ENCODE assay signal across 11 mouse cellular contexts in the genomic region with DNA sequence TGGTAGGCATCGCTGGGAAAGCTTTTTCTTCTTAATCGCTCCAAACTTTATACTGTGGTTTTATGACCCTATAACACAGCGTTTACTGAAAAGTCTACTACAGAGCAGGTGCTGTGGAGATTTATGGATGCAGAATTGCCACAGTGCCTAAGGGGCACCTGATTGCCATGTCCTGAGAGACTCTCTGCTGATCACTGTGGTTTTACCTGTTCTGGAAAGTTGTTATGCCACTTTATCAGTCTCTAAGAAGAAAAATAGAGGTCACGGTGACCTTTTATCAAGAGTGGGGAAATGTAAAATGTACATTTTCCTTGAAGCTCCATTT.
DNase-seq lines count a peak whose midpoint lies in the region; ATAC-seq and TF ChIP-seq lines count a peak whose summit lies in the region.
"Had no signal": no experiment of that assay in that cellular context is flagged by ENCODE, and none has a peak within 500 bp of the region (broad histone marks: within the 10 kb centered on the region; RNA-seq: fewer than 3 reads in every experiment).

No protein-coding gene starts in this region.

- no peak overlapping the region for H3K9ac ChIP-seq in hindbrain, postnatal 0 days (replicated peaks; ENCODE audit: low read length)
- H3K9ac ChIP-seq in hindbrain, embryonic 16.5 days (ENCODE audit: low read depth, low read length): no peak overlapping the region
- no peak overlapping the region for H3K9ac ChIP-seq in stomach, embryonic 14.5 days (replicated peaks; ENCODE audit: low read depth, low read length)
- H3K9ac ChIP-seq: liver, embryonic 14.5 days had no signal

- no peaks in the 10 kb centered on the region for H3K9me3 ChIP-seq in hindbrain, postnatal 0 days (ENCODE audit: low read length)
- H3K9me3 ChIP-seq in hindbrain, embryonic 16.5 days (ENCODE audit: control insufficient read depth, low read length): no peaks in the 10 kb centered on the region
- H3K9me3 ChIP-seq in forebrain, embryonic 10.5 days: no peaks in the 10 kb centered on the region
- H3K9me3 ChIP-seq in stomach, embryonic 14.5 days (ENCODE audit: control insufficient read depth, low read depth, low read length): no peaks in the 10 kb centered on the region

- TF ChIP-seq CTCF in hindbrain, postnatal 0 days (IDR thresholded peaks at IDR 0.05; ENCODE audit: low read depth): no peak
- no peak for TF ChIP-seq CTCF in layer of hippocampus, adult 2 months (conservative IDR thresholded peaks at IDR 0.05)

- H3K4me2 ChIP-seq in hindbrain, postnatal 0 days (ENCODE audit: low read depth, low read length): no peak overlapping the region
- H3K4me2 ChIP-seq in hindbrain, embryonic 16.5 days (ENCODE audit: low read length): no peak overlapping the region
- H3K4me2 ChIP-seq in stomach, embryonic 14.5 days (replicated peaks; ENCODE audit: low read depth, low read length): no peak overlapping the region

- H3K4me3 ChIP-seq in hindbrain, postnatal 0 days (ENCODE audit: low read length): no peak overlapping the region
- no peak overlapping the region for H3K4me3 ChIP-seq in hindbrain, embryonic 16.5 days (ENCODE audit: low read length)
- no peak overlapping the region for H3K4me3 ChIP-seq in forebrain, embryonic 10.5 days
- H3K4me3 ChIP-seq in stomach, embryonic 14.5 days (ENCODE audit: low read depth, low read length): no peak overlapping the region
- no peak overlapping the region for H3K4me3 ChIP-seq in layer of hippocampus, adult 2 months

- H3K27me3 ChIP-seq in hindbrain, postnatal 0 days (ENCODE audit: insufficient read depth, low read length): no peaks in the 10 kb centered on the region
- no peaks in the 10 kb centered on the region for H3K27me3 ChIP-seq in hindbrain, embryonic 16.5 days (replicated peaks; ENCODE audit: control insufficient read depth, insufficient read depth, low read length)
- no peaks in the 10 kb centered on the region for H3K27me3 ChIP-seq in forebrain, embryonic 10.5 days (ENCODE audit: poor library complexity, severe bottlenecking)
- no peaks in the 10 kb centered on the region for H3K27me3 ChIP-seq in stomach, embryonic 14.5 days (ENCODE audit: control insufficient read depth, insufficient read depth, low read length)
- H3K27me3 ChIP-seq: CH12.LX had no signal

- no peak for ATAC-seq in hindbrain, postnatal 0 days
- ATAC-seq in hindbrain, embryonic 16.5 days: no peak
- no peak for ATAC-seq in stomach, embryonic 14.5 days (ENCODE audit: insufficient number of reproducible peaks, insufficient read depth, low FRiP score, low read depth)

- H3K36me3 ChIP-seq in hindbrain, postnatal 0 days (ENCODE audit: insufficient read depth, low read length): no peaks in the 10 kb centered on the region
- H3K36me3 ChIP-seq in hindbrain, embryonic 16.5 days (ENCODE audit: control insufficient read depth, insufficient read depth, low read length): no peaks in the 10 kb centered on the region
- no peaks in the 10 kb centered on the region for H3K36me3 ChIP-seq in forebrain, embryonic 10.5 days (replicated peaks)
- H3K36me3 ChIP-seq in stomach, embryonic 14.5 days (ENCODE audit: control insufficient read depth, insufficient read depth, low read length): no peaks in the 10 kb centered on the region

- peak overlapping the region; percentile 26; the same call in 1 of the 2 replicates for H3K27ac ChIP-seq in hindbrain, postnatal 0 days
- no peak overlapping the region for H3K27ac ChIP-seq in hindbrain, embryonic 16.5 days (ENCODE audit: low read depth, low read length)
- peak overlapping the region; percentile 84 for H3K27ac ChIP-seq in forebrain, embryonic 10.5 days
- peak overlapping the region; percentile 30; the same call in 1 of the 2 replicates for H3K27ac ChIP-seq in stomach, embryonic 14.5 days (ENCODE audit: low read length)
- H3K27ac ChIP-seq in layer of hippocampus, adult 2 months: no peak overlapping the region
- H3K27ac ChIP-seq: liver, embryonic 14.5 days; macrophage had no signal

- no peaks in the 10 kb centered on the region for H3K4me1 ChIP-seq in hindbrain, postnatal 0 days (ENCODE audit: insufficient read depth, low read length)
- H3K4me1 ChIP-seq in hindbrain, embryonic 16.5 days (ENCODE audit: control insufficient read depth, insufficient read depth, low read depth, low read length): no peaks in the 10 kb centered on the region; the same call in 1 of the 2 replicates
- peaks cover 19% of the 10 kb centered on the region for H3K4me1 ChIP-seq in forebrain, embryonic 10.5 days
- 0 out of 2 replicates have a peak, but pooled peaks cover 4% of the 10 kb centered on the region for H3K4me1 ChIP-seq in stomach, embryonic 14.5 days (ENCODE audit: control insufficient read depth, insufficient read depth, low read length)

- no peak for DNase-seq in hindbrain, postnatal 0 days (ENCODE audit: low spot score)
- DNase-seq in forebrain, embryonic 10.5 days (ENCODE audit: extremely low spot score, low spot score): no peak
- DNase-seq in forelimb bud, embryonic 11.5 days (ENCODE audit: low read depth, low spot score): peak; percentile 33
- DNase-seq in adrenal gland, adult (ENCODE audit: inconsistent age in 2 of 2, low spot score in 1 of 2): no peak
- no peak for DNase-seq in layer of hippocampus, adult 2 months (ENCODE audit: low spot score in 2 of 2)
- DNase-seq: adrenal gland, postnatal 14 days had no signal

- WGBS in hindbrain, postnatal 0 days: 43% methylated on average over 4 of the region's 4 CpGs
- WGBS in hindbrain, embryonic 16.5 days: 33% methylated on average over 4 of the region's 4 CpGs
- 58% methylated on average over 4 of the region's 4 CpGs for WGBS in forebrain, embryonic 10.5 days
- WGBS in stomach, embryonic 14.5 days: 60% methylated on average over 4 of the region's 4 CpGs

Comparison
In these comparisons a context has a peak if more than half of its experiments do, and no peak if none do; other contexts are left out.
1. H3K27ac ChIP-seq: peak in hindbrain, postnatal 0 days (single experiment), forebrain, embryonic 10.5 days (single experiment) and stomach, embryonic 14.5 days (single experiment); none in hindbrain, embryonic 16.5 days (single experiment) and layer of hippocampus, adult 2 months (single experiment).